Mouse (Mus musculus): ENCODE data around the gene Catsper4.
A peak's percentile ranks its signal among the peaks of the same experiment; 100 is the strongest.

The Catsper4 gene

DNA sequence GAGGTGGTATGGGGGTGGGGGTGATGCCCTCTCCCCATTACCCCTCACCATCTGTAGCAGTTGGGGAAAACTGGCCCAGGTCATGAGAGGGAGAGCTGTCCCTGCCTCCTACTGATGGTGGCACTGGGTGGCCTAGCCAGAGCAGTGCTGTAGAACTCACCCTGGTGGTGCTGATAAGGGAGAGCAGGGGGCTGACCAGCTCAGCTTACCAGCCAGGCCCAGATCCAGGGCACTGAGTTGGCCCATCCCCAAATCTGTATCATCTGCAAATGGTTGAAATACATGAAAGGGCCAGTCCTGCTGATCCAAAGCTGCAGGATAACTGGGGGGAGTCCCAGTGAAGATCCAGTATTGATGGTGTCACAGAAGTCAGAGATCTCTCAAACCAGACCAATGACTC is 45.4 kb downstream of the Catsper4 start:
- peak in 1 of 2 experiments; percentile 32 for DNase-seq (ENCODE audit: low spot score in 2 of 2)

DNA sequence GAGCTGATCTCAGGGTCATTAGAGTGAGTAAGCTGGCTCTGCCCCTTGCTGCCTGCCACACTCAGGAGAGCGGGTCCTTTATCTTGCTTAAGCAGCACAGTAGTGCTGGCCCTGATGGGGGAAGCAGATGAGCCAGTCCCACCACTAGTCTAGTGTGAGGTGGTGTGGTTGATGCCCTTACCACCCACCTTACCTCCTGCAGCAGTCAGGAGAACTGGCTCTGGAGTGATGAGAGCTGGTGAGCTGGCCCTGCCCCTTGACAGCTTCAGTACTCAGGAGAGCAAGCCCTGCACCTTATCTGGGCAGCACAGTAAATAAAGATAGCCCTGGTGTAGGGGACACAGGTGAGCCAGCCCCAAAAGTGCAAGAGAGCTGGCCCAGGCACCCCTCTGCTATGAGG is 46.1 kb downstream of the Catsper4 start:
- no peak for DNase-seq (ENCODE audit: low spot score in 2 of 2)

DNA sequence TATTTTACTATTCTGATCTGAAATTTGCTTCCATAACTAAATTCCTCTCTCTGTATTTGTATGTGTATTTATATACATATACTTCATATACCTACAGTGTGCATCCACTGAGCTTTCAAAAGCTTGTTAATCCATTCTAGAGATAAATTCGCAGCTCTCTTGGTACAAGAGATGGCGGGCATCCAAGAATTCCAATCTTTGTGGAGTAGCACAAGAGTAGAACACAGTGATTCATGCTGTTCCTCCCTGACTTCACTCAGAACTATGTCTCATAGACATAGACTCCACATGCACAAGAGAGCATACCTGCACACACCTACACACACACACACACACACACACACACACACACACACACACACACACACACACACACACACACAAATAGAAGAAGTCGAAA is 54.8 kb downstream of the Catsper4 start:
- DNase-seq (ENCODE audit: low spot score in 2 of 2): no peak

DNA sequence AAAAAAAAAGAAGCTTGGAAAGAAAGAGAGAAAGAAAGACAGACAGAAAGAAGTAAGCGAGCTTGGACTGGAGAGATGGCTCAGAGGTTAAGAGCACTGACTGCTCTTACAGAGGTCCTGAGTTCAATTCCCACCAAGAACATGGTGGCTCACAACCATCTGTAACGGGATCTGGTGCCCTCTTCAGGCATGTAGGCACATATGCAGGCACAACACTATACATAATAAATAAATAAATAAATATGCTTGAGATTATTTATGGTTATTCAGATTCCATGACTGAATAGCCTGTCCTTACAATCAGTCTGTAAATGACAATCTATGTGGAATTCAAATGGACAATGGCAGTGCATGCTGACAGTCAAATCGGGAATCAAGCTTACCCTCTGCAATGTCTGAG is 60.3 kb downstream of the Catsper4 start:
- DNase-seq (ENCODE audit: low spot score in 2 of 2): no peak

DNA sequence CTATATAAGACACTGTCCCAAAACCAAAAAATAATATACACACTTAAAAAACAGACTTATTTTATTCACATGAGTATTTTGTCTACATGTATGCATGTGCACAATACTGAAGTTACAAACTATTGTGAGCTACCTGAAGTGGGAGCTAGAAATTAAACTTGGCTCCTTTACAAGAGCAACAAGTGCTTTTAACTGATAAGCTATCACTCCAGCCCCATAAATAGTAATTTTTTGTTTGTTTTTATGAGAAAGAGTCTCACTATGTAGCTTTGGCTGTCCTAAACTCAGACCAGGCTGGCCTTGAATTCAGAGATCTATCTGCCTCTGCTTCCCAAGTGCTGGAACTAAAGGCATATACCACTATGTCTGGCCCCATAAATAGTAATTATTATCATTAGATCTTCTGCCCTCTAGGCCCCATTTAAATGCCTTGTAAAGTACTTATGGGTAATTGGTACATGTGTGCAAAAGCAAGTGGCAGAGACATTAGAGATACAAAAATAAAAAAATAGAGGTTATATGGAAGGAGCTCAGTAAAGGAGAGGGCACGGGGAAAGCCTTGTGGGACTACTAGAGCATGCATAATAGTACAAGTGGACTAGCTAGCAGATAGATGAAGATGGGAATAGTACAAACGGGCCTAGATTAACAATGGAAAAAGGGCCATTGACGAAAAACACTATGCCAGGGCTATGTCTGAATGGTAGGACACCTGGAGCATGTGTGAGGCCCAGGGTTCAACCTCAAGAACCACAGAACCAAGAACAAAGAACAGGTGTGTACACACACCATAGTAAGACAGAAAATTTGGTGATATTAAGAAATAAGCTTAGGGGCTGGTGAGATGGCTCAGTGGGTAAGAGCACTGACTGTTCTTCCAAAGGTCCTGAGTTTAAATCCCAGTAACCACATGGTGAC is 61.4 kb downstream of the Catsper4 start:
- no peak for DNase-seq (ENCODE audit: low spot score in 2 of 2)

DNA sequence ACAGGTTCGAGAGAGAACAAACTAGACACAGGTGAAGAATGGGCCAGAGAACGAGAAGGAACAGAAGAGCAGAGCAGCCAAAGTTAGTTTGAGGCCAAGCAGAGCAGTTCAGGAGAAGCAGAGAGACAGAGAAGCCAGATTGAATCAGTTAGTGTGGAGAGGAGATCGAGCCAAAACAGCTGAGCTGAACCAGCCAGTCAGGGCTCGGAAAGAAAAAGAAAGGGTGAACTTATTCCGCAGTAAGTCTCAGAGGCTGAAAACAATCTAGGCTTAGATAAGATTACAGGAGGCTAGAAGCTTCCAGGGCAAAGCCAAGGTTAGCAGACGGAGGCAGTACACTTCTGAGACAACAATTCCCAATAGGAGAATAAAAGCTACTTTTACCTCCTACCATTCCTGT is 62.2 kb downstream of the Catsper4 start:
- no peak for DNase-seq (ENCODE audit: low spot score in 2 of 2)

DNA sequence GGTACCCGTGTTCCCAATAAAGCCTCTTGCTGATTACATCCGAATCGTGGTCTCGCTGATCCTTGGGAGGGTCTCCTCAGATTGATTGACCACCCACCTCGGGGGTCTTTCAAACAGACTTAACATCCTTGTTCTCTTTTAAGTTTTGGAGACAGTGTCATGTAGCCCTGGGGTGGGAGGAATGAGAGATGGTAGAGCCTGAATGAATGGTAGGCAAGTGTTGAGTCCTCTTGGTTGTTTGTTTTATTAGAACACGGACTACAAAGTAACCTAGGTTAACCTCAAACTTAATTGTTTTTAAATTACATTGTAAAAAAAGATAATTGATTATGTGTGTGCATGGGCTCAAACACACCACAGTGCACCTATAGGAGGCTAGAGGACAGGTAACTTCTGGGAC is 62.6 kb downstream of the Catsper4 start:
- no peak for DNase-seq (ENCODE audit: low spot score in 2 of 2)

Data from spleen, postnatal 14 days (tissue).